Mouse (Mus musculus) midbrain, embryonic 13.5 days (tissue): ENCODE data around the gene Wdr61. TPM values are rescaled to one million over a fixed set of nuclear protein-coding genes. Genes with fewer than 3 reads are reported as not detected.
A peak's percentile ranks its signal among the peaks of the same experiment; 100 is the strongest.

Experiments used
- ATAC-seq: fragments of 200-750 bp; cut with Nextera tagmentation; 2 replicates; pipeline ENCODE4 v1.8.0; 2017; ENCODE audit warnings: mild to moderate bottlenecking, moderate TSS enrichment, moderate library complexity
- H3K27ac ChIP-seq: fragments of 300-500 bp; sonication (generic); 2 replicates; pipeline ENCODE4 v1.5.1; 2015; ENCODE audit warnings: inconsistent platforms, mild to moderate bottlenecking, moderate library complexity
- H3K27me3 ChIP-seq: fragments of 300-500 bp; sonication (generic); 2 replicates; pipeline ENCODE4 v1.6.1; 2015; ENCODE audit warnings: mild to moderate bottlenecking, inconsistent platforms
- H3K36me3 ChIP-seq: fragments of 300-500 bp; sonication (generic); 2 replicates; pipeline ENCODE4 v1.6.1; 2015; ENCODE audit warnings: mild to moderate bottlenecking, inconsistent platforms
- H3K4me1 ChIP-seq: fragments of 300-500 bp; sonication (generic); replicated peaks from 2 replicates; pipeline ENCODE4 v1.6.1; 2015; ENCODE audit warnings: inconsistent platforms
- H3K4me2 ChIP-seq: fragments of 300-500 bp; sonication (generic); replicated peaks from 2 replicates; pipeline ENCODE4 v1.6.1; 2015; ENCODE audit warnings: moderate library complexity, mild to moderate bottlenecking, inconsistent platforms
- H3K4me3 ChIP-seq: fragments of 300-500 bp; sonication (generic); replicated peaks from 2 replicates; pipeline ENCODE4 v1.5.1; 2015; ENCODE audit warnings: mild to moderate bottlenecking, inconsistent platforms
- H3K9ac ChIP-seq: fragments of 300-500 bp; sonication (generic); replicated peaks from 2 replicates; pipeline ENCODE4 v1.6.1; 2015; ENCODE audit warnings: mild to moderate bottlenecking, inconsistent platforms
- H3K9me3 ChIP-seq: fragments of 300-500 bp; sonication (generic); 2 replicates; pipeline ENCODE4 v1.6.1; 2016; ENCODE audit warnings: mild to moderate bottlenecking, inconsistent platforms
- WGBS: fragments of 180-500 bp; shearing (Covaris S2); methylation state at CpG from one replicate; pipeline ENCODE4 v1.1.7; 2015; 5-methylcytosine and 5-hydroxymethylcytosine counted together
- polyA plus RNA-seq: library from polyadenylated mRNA; unstranded; fragments of >200 nt; fragmentation: Nextera tagmentation; extraction: Ambion mirVana; gene quantifications from 2 replicates; pipeline ENCODE4 v1.2.1, GENCODE M21; 2015

Wdr61 gene
- polyA plus RNA-seq, 1 experiment from 2014 or later, result 119 TPM

DNA sequence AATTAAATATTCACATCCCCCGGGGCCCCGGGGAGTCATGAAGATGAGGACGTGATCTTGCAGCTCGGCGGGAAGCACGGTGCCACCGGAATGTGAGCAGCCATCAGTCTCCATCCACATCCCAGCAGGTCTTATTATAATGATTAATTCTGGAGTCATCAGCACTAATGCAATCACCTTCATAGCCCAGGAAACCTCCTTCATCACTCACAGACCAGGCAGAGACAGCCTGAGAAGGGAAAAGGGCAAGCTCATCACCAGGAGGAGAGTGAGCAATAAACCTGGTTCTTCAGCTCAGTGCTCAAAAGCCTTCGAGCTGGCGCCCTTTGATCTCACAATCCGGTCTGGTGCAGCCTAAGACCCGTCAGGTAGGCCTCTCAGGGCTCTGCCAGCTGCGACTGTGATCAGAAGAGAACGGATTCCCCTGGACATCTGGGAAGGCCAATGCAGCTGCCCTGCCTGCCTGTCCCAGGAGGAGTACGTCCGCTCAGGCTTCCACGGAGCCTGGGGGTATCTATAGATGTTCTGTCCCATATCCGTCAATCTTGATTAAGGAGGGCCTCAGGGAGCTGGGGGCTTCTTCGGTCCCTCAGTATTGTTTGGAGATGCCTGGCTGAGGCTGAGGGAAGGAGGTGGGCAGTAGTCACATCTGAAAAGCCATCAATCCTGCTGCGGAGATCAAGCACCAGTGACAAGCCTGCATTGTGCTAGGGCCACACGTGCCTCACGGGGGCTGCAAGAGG, 18.1 kb upstream of the Wdr61 start:
- peak overlapping the region; percentile 2; the same call in 1 of the 2 replicates for H3K4me2 ChIP-seq

DNA sequence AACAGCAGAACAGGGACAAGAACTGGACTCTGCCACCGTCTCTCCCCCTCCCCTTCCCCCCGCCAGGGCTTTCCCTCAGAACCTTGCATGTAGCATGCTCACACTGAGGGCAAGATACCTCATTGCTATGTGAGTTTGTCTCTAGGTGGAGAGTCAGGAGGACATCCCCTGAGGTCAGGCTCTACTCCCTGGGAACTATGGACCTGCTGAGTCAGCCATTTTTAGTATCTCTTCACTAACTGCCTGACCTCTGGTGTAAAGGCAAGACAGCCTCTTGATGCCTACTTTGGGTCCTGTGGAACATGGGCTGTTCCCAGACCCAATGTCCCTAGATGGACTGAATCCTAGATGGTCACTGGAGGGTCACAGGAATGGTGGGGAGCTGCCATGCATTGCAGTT, 17.4 kb upstream of the Wdr61 start:
- Histone ChIP-seq H3K27ac (no peak overlapping the region), H3K9ac (no peak overlapping the region), H3K36me3 (no peaks in the 10 kb centered on the region), H3K27me3 (peaks cover 8% of the 10 kb centered on the region; the same call in 1 of the 2 replicates), H3K9me3 (no peaks in the 10 kb centered on the region), H3K4me2 (no peak overlapping the region), H3K4me3 (no peak overlapping the region), H3K4me1 (peaks cover 19% of the 10 kb centered on the region)
- WGBS, result 94% methylated on average over 2 of the region's 2 CpGs
- ATAC-seq, result no peak

More for the DNA sequence above, 18.1 kb upstream of the Wdr61 start:
- Histone ChIP-seq H3K9me3 (no peaks in the 10 kb centered on the region), H3K36me3 (no peaks in the 10 kb centered on the region), H3K9ac (no peak overlapping the region), H3K4me3 (no peak overlapping the region), H3K27me3 (peaks cover 8% of the 10 kb centered on the region; the same call in 1 of the 2 replicates), H3K4me1 (peaks cover 19% of the 10 kb centered on the region), H3K27ac (0 out of 2 replicates have a peak overlapping the region, but pooled peaks have one; percentile 4)
- ATAC-seq, result peak; percentile 84
- 28% methylated on average over 21 of the region's 21 CpGs for WGBS

DNA sequence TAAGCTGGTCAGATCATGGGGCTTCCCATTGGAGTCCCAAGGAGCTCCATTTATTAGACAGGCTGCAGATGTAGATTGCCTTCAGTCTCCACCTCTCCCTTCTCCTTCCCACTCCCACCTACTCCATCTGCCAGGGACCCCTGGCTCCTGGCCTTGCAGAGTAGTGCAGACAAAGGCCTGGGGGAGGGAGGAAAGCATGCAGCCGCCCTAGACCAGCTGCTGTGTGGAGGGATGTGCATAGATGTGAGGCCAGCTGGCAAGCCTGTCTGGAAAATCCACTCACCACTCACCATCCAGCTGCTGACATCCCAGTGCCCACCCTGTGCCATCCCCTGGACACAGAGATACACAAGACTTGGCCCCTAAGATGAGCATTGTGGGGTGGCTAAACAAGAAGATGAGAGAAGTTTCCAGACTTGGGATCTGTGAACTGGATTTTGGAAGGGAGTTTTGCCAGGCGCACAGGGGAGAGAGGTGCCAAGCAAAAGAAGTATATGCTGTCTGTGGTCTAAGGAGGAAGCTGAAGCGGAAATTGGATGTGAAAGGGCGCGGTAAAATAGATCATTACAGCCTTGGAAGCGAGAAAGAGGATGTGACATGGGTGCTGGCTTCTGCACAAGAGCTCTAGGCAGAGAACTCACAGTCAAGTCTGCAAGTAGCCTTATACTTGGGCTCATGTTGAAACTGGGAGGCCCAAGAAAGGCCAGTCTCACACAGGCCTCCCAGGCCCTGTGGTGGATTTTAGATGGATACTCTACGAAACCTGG, 16.1 kb upstream of the Wdr61 start:
- peaks cover 8% of the 10 kb centered on the region; the same call in 1 of the 2 replicates for H3K27me3 ChIP-seq
- H3K4me3 ChIP-seq, result no peak overlapping the region
- H3K4me2 ChIP-seq, result no peak overlapping the region
- H3K4me1 ChIP-seq, result peaks cover 26% of the 10 kb centered on the region
- ATAC-seq, result no peak
- 88% methylated on average over 7 of the region's 7 CpGs for WGBS
- no peaks in the 10 kb centered on the region for H3K9me3 ChIP-seq
- no peaks in the 10 kb centered on the region for H3K36me3 ChIP-seq
- H3K27ac ChIP-seq, result no peak overlapping the region
- H3K9ac ChIP-seq, result no peak overlapping the region

DNA sequence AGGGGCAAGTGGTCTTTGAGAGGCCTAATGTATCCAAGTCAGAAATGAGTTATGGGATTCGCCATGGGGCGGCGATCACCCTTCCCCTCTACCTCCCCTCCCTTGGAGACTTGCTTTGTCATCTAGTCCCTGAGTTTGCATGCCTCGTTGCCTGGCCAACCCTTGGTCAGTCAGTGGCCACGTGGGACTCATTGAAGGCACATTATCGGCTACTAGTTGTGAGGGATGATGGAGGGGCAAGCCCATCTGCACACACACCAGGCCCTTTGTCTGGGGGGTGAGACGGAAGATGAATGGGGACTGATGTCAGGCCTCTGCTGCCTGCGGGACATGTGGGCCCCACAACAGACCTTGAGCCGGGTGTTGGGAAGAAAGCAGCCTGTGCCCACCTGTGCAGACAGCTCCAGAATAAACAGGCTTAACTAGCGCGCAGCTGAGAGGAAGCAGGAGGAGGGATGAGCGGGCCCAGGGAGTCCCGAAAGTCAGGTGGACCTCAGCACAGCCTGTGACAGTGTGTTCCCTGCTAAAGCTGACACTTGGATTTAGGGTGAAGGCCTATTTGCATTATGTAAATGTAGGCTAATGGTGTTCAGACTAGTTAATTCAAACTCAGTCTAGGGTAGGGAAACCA, 11.5 kb upstream of the Wdr61 start:
- peak; percentile 53; the same call in 1 of the 2 replicates for ATAC-seq
- H3K4me2 ChIP-seq, result no peak overlapping the region
- H3K36me3 ChIP-seq, result no peaks in the 10 kb centered on the region
- no peak overlapping the region for H3K4me3 ChIP-seq
- 41% methylated on average over 13 of the region's 13 CpGs for WGBS
- no peaks in the 10 kb centered on the region for H3K27me3 ChIP-seq
- peaks cover 11% of the 10 kb centered on the region for H3K4me1 ChIP-seq
- no peak overlapping the region for H3K27ac ChIP-seq
- no peaks in the 10 kb centered on the region for H3K9me3 ChIP-seq
- H3K9ac ChIP-seq, result no peak overlapping the region

DNA sequence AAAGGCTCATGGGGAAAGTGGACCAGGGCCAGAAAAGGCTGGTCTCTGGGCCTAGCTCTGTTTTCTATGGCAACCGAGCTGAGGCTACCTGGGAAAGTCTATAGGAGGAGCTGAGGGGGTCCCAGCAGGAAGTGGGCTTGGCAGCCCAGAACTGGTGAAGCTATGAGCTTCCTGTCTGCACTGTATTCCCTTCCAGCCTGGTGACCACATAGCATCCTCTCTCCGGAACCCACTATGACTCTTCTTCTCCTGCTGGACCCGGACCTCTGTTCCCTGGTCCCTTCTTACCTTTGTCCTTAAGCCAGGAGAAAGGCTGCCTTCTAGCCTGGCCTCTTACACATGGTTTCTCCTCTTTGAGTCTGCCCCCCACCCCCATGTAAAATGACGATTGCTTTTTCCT, 9.6 kb upstream of the Wdr61 start:
- Histone ChIP-seq H3K27ac (no peak overlapping the region), H3K4me2 (no peak overlapping the region), H3K27me3 (no peaks in the 10 kb centered on the region), H3K4me1 (peaks cover 10% of the 10 kb centered on the region), H3K9me3 (no peaks in the 10 kb centered on the region), H3K4me3 (no peak overlapping the region), H3K36me3 (no peaks in the 10 kb centered on the region), H3K9ac (no peak overlapping the region)
- ATAC-seq, result no peak
- WGBS, result 85% methylated on average over 4 of the region's 4 CpGs

DNA sequence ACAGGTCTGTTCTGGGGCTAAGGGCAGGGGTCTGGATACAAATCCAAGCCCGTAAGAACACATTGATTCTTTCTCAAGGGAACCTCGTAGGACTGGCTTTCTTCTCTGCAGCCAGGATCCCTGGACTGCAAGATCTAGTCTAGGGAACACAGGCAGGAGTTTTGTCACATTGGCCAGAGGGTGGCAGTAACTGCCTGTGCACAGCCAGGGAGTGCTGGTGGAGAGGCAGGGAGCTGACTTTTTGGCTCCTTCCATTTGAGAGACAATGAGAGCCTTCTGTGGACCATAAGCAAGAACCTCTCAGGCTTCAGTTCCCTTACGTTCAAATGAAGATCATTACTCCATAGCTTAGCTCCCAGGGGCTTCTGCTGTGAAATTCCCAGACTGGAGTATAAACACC, 4.1 kb upstream of the Wdr61 start:
- peaks cover 14% of the 10 kb centered on the region for H3K4me1 ChIP-seq
- WGBS, result 24% methylated on average over 3 of the region's 3 CpGs
- no peaks in the 10 kb centered on the region for H3K9me3 ChIP-seq
- no peak for ATAC-seq
- no peaks in the 10 kb centered on the region for H3K36me3 ChIP-seq
- H3K9ac ChIP-seq, result no peak overlapping the region
- no peak overlapping the region for H3K27ac ChIP-seq
- H3K27me3 ChIP-seq, result no peaks in the 10 kb centered on the region
- H3K4me2 ChIP-seq, result no peak overlapping the region
- H3K4me3 ChIP-seq, result no peak overlapping the region

DNA sequence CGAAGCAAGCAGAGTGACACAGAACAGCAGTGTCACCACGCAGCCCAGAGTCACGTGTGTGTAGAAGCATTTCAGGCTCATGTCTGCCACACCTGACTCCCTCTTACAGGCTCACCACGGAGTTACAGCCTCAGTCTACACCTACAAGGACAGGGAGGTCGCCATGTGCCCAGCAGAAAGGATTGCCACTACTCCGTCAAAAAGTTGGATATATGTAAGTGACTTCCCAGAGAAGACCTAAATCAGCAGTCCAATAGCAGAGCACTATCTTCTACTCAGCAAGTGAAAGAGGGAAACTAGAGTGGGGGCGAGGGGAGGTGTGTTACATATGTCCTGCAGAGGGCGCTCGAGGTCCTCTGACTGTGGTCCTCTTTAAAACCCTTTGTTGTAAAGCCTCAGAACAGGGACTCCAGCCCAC, 2.0 kb upstream of the Wdr61 start:
- no peaks in the 10 kb centered on the region for H3K36me3 ChIP-seq
- ATAC-seq, result no peak
- no peak overlapping the region for H3K9ac ChIP-seq
- H3K27ac ChIP-seq, result no peak overlapping the region
- H3K4me1 ChIP-seq, result peaks cover 25% of the 10 kb centered on the region
- 22% methylated on average over 9 of the region's 9 CpGs for WGBS
- H3K4me3 ChIP-seq, result no peak overlapping the region
- no peaks in the 10 kb centered on the region for H3K27me3 ChIP-seq
- no peak overlapping the region for H3K4me2 ChIP-seq
- H3K9me3 ChIP-seq, result no peaks in the 10 kb centered on the region

DNA sequence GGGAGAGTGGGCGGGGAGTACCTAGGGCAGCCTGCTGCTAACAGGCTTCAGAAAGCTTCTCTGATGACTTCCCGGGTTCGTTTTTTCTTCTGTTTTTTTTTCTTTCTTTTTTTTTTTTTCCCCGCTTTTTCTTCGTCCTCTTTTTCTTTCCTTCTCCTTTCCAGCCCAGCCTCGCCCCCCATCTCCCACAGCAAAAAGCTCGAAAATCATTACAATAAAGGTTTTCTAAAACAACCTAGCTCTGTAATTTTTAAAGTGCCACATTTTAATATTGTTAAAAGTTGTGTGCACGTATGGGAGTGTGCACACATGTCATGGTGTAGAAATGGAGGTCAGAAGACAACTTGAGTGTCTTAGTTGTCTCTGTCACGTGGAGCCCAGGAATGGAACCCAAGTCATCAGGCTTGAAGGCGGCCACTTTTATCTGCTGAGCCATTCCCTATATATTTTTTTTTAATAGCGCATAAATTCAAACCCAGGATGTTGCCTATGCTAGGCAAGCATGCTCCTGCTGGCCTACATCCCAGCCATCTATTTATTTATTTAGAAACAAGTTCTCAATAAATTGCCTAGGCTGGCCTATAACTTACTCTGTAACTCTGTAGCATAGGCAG, 427 bp upstream of the Wdr61 start:
- Histone ChIP-seq H3K9ac (peak overlapping the region; percentile 72), H3K36me3 (0 out of 2 replicates have a peak, but pooled peaks cover 2% of the 10 kb centered on the region), H3K9me3 (no peaks in the 10 kb centered on the region), H3K27ac (no peak overlapping the region), H3K4me2 (peak overlapping the region; percentile 81), H3K27me3 (no peaks in the 10 kb centered on the region), H3K4me3 (peak overlapping the region; percentile 70), H3K4me1 (peaks cover 22% of the 10 kb centered on the region)
- no peak; the same call in 1 of the 2 replicates for ATAC-seq
- 21% methylated on average over 11 of the region's 11 CpGs for WGBS

DNA sequence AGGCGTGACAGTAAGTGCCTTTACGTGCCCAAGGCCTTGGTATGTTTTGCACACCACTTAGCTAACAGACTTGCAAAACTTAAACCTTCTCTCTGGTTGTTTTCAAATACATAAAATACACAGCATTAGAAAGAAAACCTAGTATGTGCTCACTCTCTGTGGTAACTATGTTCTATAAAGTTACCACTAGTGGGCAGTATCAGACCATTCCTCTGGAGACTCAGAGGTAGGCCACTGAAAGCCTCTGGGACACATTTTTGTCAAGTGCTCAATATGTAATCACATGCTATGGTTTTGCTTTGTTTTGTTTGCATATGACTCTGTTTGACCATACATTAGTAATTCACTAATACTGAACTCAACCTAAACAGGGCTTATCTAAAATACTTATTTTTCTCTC, 2.2 kb downstream of the Wdr61 start:
- no peak overlapping the region for H3K4me3 ChIP-seq
- peaks cover 28% of the 10 kb centered on the region for H3K36me3 ChIP-seq
- WGBS, result 95% methylated on average over 2 of the region's 2 CpGs
- H3K9ac ChIP-seq, result no peak overlapping the region
- no peaks in the 10 kb centered on the region for H3K9me3 ChIP-seq
- H3K4me2 ChIP-seq, result no peak overlapping the region
- H3K27me3 ChIP-seq, result no peaks in the 10 kb centered on the region
- H3K4me1 ChIP-seq, result peaks cover 22% of the 10 kb centered on the region
- H3K27ac ChIP-seq, result no peak overlapping the region
- no peak for ATAC-seq

DNA sequence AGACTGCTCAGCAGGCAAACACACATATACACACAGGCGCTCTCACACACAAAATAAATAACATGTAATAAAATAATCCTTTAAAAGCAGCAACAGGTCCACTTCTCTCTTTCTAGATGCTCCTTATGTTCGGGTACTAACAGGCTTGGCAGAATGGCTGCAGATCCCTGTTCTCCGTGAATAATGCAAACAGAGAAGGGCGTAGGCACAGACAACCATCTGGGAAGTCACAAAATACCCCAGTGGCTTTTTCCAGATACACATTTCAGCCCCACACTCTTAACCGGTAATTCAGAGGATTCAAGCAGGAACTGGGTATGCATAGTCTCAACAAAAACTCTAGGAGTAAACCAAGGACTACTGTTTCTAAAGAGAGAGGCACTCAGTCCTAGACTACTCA, 8.0 kb downstream of the Wdr61 start:
- H3K4me1 ChIP-seq, result no peaks in the 10 kb centered on the region
- peaks cover 82% of the 10 kb centered on the region for H3K36me3 ChIP-seq
- no peak overlapping the region for H3K4me2 ChIP-seq
- no peak for ATAC-seq
- H3K27me3 ChIP-seq, result no peaks in the 10 kb centered on the region
- WGBS, result 85% methylated on average over 5 of the region's 5 CpGs
- no peaks in the 10 kb centered on the region for H3K9me3 ChIP-seq
- no peak overlapping the region for H3K4me3 ChIP-seq
- H3K9ac ChIP-seq, result no peak overlapping the region
- H3K27ac ChIP-seq, result no peak overlapping the region

DNA sequence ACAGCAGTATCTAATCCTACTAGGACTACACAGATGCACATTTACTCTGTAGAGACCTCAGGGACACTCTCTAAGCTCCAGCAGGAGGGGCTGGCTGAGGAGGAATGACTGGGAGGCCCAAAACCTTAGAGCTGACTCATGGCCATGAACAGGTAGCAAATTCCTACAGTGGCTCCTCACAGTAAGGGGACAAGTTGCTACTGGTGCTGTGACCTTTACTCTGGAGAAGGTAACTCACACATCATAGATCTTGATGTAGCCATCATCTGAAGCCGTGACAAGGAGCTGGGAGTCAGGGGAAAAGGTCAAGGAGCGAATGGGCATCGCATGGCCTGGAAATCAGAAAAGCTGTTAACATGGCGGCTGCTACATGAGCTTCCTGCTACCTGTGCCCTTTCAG, 11.7 kb downstream of the Wdr61 start:
- Histone ChIP-seq H3K4me2 (no peak overlapping the region), H3K9me3 (no peaks in the 10 kb centered on the region), H3K4me3 (no peak overlapping the region), H3K36me3 (peaks cover 89% of the 10 kb centered on the region), H3K27me3 (no peaks in the 10 kb centered on the region), H3K9ac (no peak overlapping the region), H3K4me1 (no peaks in the 10 kb centered on the region), H3K27ac (no peak overlapping the region)
- 96% methylated on average over 4 of the region's 4 CpGs for WGBS
- ATAC-seq, result no peak

DNA sequence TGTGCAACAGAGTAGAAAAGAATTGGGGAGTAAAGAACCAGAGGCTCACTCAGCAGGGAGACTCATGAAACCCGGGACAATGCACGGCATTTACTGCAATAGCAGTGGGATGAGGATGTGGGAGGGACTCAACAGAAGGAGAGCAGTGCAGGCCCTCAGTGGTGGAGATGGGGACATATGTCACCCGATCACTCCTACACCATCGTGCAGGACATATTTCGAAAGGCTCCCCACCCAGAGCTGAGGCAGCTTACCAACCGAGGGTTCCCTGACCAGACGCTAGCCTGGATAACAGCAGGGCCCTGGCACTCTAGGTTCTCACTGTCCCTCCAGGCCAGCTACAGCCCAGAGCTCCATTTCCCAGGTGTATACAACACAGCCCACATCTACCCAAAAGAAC, 12.2 kb downstream of the Wdr61 start:
- Histone ChIP-seq H3K36me3 (peaks cover 89% of the 10 kb centered on the region), H3K9me3 (no peaks in the 10 kb centered on the region), H3K27me3 (no peaks in the 10 kb centered on the region), H3K27ac (no peak overlapping the region), H3K4me2 (no peak overlapping the region), H3K4me3 (no peak overlapping the region), H3K4me1 (no peaks in the 10 kb centered on the region), H3K9ac (no peak overlapping the region)
- ATAC-seq, result no peak
- 89% methylated on average over 7 of the region's 7 CpGs for WGBS
